Mouse (Mus musculus): ENCODE measurements around the gene Shisal1.
A peak's percentile ranks its signal among the peaks of the same experiment; 100 is the strongest.

Gene Shisal1

DNA sequence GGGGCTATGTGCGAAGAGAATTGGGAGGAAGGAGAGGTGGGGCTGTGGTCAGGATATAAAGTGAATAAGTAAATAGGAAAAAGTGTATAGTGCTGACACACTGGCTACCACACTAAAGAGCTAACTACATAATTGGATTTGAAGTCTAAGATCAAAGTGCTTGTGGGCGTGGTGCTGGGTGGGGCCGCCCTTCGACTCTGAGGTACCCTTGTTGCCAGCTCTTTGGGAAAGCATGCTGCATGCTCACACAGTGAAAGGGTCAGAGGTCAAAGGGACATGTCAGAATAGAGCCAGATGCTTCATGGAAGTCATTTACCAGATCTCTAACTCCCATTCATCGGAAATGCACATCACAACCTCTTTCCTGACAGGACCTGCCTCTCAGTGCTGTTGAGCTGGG is 74.1 kb downstream of the Shisal1 start:
- DNase-seq (ENCODE audit: low spot score) = no peak

DNA sequence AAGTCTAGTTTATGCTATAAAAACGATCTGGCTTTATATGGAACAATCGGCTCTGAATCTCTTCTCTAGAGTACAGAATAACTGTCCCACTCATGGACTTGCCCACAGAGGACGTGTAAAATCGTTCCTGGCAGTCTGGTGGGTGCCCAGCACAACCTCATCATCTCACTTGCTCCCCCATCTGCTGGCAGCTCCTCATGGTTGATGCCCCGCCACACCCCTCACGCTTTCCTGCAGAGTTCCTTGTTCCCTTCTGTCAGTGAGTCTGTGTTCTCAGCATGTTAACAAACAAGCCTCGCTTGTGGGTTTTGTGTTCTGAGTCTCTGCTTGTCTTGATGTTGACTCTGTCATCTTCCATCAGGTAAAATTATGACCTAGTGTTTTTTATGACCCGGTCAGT is 79.5 kb downstream of the Shisal1 start:
- no peak for DNase-seq (ENCODE audit: low spot score)

DNA sequence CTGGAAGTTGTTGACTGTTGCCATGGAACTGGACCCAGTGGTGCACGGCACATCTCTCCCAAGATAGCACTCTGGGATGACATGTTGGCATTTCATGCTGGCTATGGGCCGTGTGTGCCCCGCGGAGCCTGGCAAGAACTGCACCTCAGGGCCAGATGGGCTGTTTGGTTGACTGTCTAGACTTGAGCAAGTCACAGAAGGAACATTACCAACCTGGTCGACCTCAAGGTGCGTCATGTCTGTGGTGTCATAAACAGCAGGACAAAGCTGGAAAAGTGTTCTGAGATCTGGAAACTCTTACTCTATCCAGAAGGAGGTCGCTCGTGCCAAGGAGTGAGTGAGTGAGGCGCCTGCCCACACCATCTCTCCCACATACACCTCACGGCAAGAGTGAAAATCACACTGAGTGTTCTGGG is 80.3 kb downstream of the Shisal1 start:
- DNase-seq (ENCODE audit: low spot score) = no peak

- no peak for DNase-seq (ENCODE audit: low spot score)
Measured at GRCm38 (mm10) chr15:84365675-84366381, 81.1 kb downstream of the Shisal1 start.

DNA sequence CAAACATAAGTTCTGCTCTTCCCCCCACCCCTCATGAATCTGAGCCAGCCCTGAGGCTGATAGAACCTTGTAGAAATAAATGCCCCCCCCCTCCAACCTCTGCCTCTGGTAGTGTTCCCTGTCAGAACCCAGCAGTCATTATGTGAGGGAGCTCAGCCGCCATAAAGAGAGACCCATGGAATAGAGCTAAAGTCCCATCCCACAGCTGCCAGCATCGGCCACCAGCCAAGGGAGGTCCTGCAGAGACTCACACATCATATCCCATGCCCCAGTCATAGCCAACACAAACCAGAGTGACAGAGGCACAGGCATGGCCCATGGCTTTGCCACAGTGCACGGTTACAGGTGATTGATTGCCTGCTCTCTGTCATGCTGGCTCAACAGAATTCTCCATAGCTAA is 82.2 kb downstream of the Shisal1 start:
- no peak for DNase-seq (ENCODE audit: low spot score)

- DNase-seq (ENCODE audit: low spot score) = no peak
Measured at GRCm38 (mm10) chr15:84355081-84355480, 91.8 kb downstream of the Shisal1 start.

- no peak for DNase-seq (ENCODE audit: low spot score)
Measured at GRCm38 (mm10) chr15:84351915-84352844, 94.7 kb downstream of the Shisal1 start.

GRCm38 (mm10) chr15:84351342-84351741 is 95.6 kb downstream of the Shisal1 start:
- DNase-seq (ENCODE audit: low spot score) = no peak

DNA sequence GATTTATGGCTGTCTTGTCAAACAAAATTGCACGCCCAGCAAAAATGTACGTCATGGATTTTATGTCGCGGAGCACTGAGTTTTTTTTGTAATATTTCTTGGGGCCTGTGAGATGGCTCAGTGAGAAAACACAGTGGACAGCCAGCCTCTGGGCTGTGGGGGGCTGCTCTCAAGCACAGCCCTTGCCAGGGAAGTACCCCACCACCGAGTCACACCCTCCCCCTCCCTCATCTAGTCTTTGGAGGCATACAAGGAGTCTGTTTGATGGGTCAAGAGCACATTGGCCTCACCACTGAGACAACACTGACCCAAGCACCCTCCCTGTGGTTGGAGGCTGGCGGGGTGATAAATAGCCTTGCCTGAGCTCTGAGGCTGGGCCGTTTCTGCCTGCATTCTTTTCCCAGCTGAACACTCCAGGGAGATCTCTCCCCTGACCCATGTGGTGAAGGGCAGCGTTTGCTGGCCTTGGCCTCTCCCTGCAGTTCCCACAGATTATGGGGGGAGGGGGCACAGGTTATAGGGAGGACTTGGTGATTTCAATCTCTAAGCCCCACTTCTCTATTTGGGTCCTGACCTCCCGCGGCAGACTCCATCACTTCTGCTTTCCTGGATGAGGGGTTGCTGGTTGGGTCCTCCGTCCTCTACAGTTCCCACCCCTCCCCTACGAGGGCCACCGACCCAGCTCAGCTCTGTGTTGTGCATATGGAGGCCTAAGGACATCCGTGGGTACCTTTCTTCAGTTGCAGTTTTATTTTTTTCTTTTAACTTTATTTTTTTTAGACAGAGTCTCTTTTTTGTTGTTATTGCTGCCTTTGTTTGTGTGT is 96.8 kb downstream of the Shisal1 start:
- peak; percentile 31 for DNase-seq (ENCODE audit: low spot score)

- DNase-seq (ENCODE audit: low spot score) = no peak
Measured at GRCm38 (mm10) chr15:84348769-84349168, 98.1 kb downstream of the Shisal1 start.

DNA sequence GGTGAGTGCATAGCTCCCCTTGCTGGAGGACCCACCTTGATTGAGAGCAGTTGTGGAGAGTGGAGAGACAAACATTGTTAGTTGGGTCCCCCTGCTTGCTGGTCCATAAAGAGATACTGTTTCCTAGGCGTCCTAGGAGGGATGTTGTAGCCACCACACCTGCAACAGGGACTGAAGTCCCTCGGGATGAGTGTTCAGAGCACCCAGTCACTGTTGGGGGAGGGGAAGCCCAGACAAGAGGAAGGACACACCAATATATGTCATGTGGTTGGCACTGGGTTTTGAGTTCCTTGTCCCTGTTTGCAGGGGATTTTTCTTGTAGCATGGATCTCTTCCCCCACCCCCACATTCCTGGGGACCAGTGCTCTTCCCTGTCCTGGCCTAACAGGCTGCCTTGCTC is 106.0 kb downstream of the Shisal1 start:
- DNase-seq (ENCODE audit: low spot score) = no peak

- DNase-seq (ENCODE audit: low spot score) = no peak
Measured at GRCm38 (mm10) chr15:84337599-84337998, 109.3 kb downstream of the Shisal1 start.

GRCm38 (mm10) chr15:84336281-84336817 is 110.5 kb downstream of the Shisal1 start:
- DNase-seq (ENCODE audit: low spot score) = no peak

DNA sequence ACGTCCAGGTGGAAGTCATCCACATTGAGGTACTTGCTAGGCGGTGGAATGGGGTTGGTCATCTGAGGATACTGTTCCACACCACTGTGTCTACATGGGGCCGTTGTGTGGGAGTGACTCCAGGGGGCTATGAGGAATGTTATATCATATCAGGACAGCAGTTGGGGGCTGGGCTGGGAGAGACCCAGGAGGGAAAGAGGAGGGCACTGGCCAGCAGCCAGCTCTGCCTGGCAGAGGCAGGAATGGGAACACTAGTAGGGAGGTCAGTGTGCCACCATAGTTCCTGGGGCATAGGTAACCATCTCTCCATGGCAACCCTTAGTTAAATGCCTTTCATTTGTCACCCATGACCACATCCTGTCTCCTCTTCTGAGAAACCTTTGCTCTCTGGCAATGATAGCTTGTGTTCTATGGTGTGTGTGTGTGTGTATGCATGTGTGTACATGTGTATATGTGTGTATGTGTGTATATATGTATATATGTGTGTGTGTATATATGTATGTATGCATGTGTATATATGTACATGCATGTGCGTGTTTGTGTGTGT is 115.8 kb downstream of the Shisal1 start:
- DNase-seq (ENCODE audit: low spot score) = no peak

DNA sequence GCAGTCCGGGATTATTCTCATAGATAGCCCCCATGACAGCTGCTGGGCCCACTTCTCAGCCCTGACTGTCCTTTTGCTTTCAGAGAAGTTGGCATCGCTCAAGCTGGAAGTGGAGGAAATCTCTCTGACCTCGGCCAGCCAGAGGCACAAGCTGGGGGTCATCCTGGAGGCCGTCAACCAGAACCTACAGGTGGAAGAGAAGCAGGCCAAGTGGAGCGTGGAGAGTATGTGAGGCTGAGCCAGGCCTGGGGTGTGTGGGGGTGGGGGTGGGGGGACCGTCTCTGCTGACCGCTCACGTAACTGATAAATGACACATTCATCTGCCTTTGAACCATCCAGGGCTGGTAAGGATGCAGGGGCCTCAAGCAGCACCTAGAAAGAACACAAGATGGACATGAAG is 117.0 kb downstream of the Shisal1 start:
- no peak for DNase-seq (ENCODE audit: low spot score)

Data from yolk sac, embryonic 10.5 days (tissue).